Mouse (Mus musculus) midbrain, embryonic 11.5 days (tissue): Measurements from ENCODE around the gene Itpr1. TPM values are rescaled to one million over a fixed set of nuclear protein-coding genes. Genes with fewer than 3 reads are reported as not detected.

Experiments
- ATAC-seq: fragments of 200-750 bp; cut with Nextera tagmentation; 2 replicates; pipeline ENCODE4 v1.8.0; 2017; ENCODE audit warnings: moderate TSS enrichment, moderate library complexity; ENCODE audit not compliant: low FRiP score
- DNase-seq: peaks from one replicate; pipeline ENCODE4 v3.0.0; 2015; ENCODE audit warnings: low spot score; ENCODE audit errors: missing footprints
- H3K27ac ChIP-seq: fragments of 300-500 bp; sonication (generic); 2 replicates; pipeline ENCODE4 v1.5.1; 2014; ENCODE audit warnings: low read depth, low read length
- H3K27me3 ChIP-seq: fragments of 300-500 bp; sonication (generic); 2 replicates; pipeline ENCODE4 v1.6.1; 2014; ENCODE audit warnings: mild to moderate bottlenecking, low read length, moderate library complexity, mixed read lengths; ENCODE audit not compliant: control insufficient read depth, insufficient read depth
- H3K36me3 ChIP-seq: fragments of 300-500 bp; sonication (generic); 2 replicates; pipeline ENCODE4 v1.6.1; 2014; ENCODE audit warnings: mild to moderate bottlenecking, low read length, moderate library complexity, mixed read lengths; ENCODE audit not compliant: control insufficient read depth, insufficient read depth
- H3K4me1 ChIP-seq: fragments of 300-500 bp; sonication (generic); 2 replicates; pipeline ENCODE4 v1.6.1; 2014; ENCODE audit warnings: low read length; ENCODE audit not compliant: control insufficient read depth, insufficient read depth
- H3K4me2 ChIP-seq: fragments of 300-500 bp; sonication (generic); 2 replicates; pipeline ENCODE4 v1.6.1; 2014; ENCODE audit warnings: mild to moderate bottlenecking, moderate library complexity
- H3K4me3 ChIP-seq: fragments of 300-500 bp; sonication (generic); 2 replicates; pipeline ENCODE4 v1.5.1; 2014; ENCODE audit warnings: low read depth, low read length
- H3K9ac ChIP-seq: fragments of 300-500 bp; sonication (generic); 2 replicates; pipeline ENCODE4 v1.6.1; 2014; ENCODE audit warnings: low read length
- H3K9me3 ChIP-seq: fragments of 300-500 bp; sonication (generic); 2 replicates; pipeline ENCODE4 v1.6.1; 2016; ENCODE audit warnings: low read length; ENCODE audit not compliant: control insufficient read depth
- WGBS: fragments of 180-500 bp; shearing (Covaris S2); extraction: QIAGEN DNeasy Blood & Tissue Kit; methylation state at CpG from one replicate; pipeline ENCODE4 v1.1.7; 2014; 5-methylcytosine and 5-hydroxymethylcytosine counted together
- polyA plus RNA-seq: library from polyadenylated mRNA; unstranded; fragments of >200 nt; fragmentation: Nextera tagmentation; extraction: Ambion mirVana; gene quantifications from 2 replicates; pipeline ENCODE4 v1.2.1, GENCODE M21; 2014

The Itpr1 gene
- polyA plus RNA-seq, 1 experiment from 2014 or later: 5.2 TPM

DNA sequence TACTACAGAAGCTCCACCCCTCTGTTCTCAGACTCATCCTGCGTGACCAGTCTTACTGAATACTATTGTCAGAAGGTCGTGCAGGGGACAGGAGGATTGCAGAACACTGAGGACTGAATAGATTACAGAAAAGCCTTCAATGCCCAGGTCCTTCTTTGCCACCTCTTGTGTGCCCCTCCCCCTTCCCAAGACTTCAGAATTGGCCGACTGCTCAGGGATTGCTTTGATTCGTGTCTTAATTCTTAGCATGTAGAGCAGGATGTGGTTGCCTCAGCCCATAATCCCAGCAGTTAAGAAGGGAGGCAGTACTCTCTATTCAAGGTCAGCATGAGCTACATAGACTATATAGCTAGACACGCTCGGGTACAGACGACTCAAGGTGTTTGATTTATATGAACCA, 359.8 kb downstream of the Itpr1 start:
- WGBS: 37% methylated on average over 7 of the region's 7 CpGs
- no peaks in the 10 kb centered on the region for H3K27me3 ChIP-seq
- ATAC-seq: no peak

DNA sequence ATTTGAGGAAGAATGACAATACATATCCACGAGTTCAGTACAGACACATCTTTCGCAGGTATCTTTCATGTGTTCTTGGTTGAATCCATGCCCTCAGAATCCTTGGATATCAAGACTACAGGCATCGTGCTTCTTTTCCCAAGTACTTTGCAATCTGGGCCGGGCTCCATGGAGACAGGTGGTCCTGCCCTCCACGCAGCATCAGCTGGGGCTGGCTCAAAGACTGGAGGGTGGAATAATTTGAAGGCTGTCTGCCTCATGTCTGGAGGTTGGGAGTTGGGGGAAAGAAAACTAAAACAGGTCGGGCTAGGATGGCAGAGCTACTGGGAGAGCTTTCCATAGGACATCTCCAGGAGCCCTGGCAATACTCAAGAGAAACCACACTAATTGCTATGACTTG, 364.2 kb downstream of the Itpr1 start:
- H3K4me3 ChIP-seq: no peak overlapping the region
- ATAC-seq (no peak), DNase-seq (no peak)
- H3K27me3 ChIP-seq: no peaks in the 10 kb centered on the region
- H3K9me3 ChIP-seq: no peaks in the 10 kb centered on the region
- no peaks in the 10 kb centered on the region for H3K36me3 ChIP-seq
- H3K27ac ChIP-seq: no peak overlapping the region
- no peak overlapping the region for H3K4me2 ChIP-seq
- no peak overlapping the region for H3K9ac ChIP-seq
- WGBS: 90% methylated on average over 6 of the region's 6 CpGs
- no peaks in the 10 kb centered on the region for H3K4me1 ChIP-seq

More for the DNA sequence above, 359.8 kb downstream of the Itpr1 start:
- H3K4me3 ChIP-seq: no peak overlapping the region
- no peaks in the 10 kb centered on the region for H3K9me3 ChIP-seq
- no peak overlapping the region for H3K27ac ChIP-seq
- H3K4me2 ChIP-seq: no peak overlapping the region
- DNase-seq: no peak
- no peak overlapping the region for H3K9ac ChIP-seq
- H3K36me3 ChIP-seq: no peaks in the 10 kb centered on the region
- peaks cover 8% of the 10 kb centered on the region; the same call in 1 of the 2 replicates for H3K4me1 ChIP-seq

DNA sequence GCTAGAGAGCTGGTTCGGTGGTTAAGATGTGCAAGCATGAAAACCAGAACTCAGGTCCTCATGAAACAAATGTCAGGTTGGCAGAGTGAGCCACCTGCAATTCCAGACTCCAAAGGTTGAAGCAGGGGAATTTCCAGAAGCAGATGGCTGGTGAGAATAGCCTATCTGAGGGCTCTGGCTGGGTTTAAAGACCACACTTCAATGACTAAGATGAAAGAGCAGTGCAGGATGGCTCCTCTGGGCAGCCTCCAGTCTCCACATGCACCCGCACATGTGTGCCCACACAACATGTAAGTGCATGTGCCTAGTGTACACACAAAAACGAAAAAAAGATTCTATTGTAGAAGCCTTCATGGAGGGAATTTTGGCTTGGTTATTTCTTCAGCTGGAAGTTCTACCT, 375.5 kb downstream of the Itpr1 start:
- Histone ChIP-seq H3K4me3 (no peak overlapping the region), H3K9me3 (no peaks in the 10 kb centered on the region), H3K36me3 (no peaks in the 10 kb centered on the region), H3K27me3 (no peaks in the 10 kb centered on the region), H3K4me1 (no peaks in the 10 kb centered on the region), H3K27ac (no peak overlapping the region), H3K9ac (no peak overlapping the region), H3K4me2 (no peak overlapping the region)
- 96% methylated on average over 3 of the region's 3 CpGs for WGBS
- DNase-seq: no peak
- ATAC-seq: no peak

DNA sequence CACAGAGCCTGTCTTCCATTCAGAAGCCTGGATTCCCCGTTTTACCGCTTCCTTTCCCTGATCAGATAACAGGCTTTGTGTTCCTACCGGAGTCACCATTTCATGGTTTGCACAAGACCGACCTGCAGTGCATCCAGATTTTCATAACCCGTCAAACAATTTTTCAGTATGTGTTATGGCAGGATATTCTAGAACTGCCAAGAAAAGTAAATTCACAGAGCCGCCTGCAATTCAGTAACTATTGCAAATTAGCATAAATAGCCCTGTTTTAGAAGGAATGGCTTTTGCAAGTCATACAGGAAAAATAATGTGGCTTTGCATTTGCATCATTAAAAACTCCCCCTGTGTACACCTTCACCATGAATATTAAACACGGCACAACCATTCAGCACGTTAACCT, 379.3 kb downstream of the Itpr1 start:
- no peak for ATAC-seq
- Histone ChIP-seq H3K9me3 (no peaks in the 10 kb centered on the region), H3K4me3 (no peak overlapping the region), H3K9ac (no peak overlapping the region), H3K27me3 (no peaks in the 10 kb centered on the region), H3K4me2 (no peak overlapping the region), H3K4me1 (no peaks in the 10 kb centered on the region), H3K36me3 (no peaks in the 10 kb centered on the region), H3K27ac (no peak overlapping the region)
- DNase-seq: no peak
- 80% methylated on average over 8 of the region's 8 CpGs for WGBS

DNA sequence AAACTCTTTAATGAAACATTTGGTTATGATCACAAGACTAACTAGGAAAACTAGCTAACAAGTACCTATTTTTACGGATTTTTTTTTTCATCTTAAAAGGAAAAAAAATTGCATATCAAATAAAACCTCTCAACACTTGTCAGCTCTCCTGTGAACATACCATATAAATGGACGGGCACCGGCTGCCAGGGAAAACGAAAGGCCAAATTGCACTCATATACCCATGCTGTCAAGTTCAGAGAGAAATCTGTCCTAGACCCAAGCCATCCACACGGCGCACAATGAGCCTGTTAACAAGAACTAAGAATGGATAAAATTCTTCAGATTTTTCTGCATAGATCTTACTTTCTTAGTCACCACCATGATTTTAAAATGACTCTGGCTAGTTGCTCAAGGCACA, 379.7 kb downstream of the Itpr1 start:
- no peak for ATAC-seq

DNA sequence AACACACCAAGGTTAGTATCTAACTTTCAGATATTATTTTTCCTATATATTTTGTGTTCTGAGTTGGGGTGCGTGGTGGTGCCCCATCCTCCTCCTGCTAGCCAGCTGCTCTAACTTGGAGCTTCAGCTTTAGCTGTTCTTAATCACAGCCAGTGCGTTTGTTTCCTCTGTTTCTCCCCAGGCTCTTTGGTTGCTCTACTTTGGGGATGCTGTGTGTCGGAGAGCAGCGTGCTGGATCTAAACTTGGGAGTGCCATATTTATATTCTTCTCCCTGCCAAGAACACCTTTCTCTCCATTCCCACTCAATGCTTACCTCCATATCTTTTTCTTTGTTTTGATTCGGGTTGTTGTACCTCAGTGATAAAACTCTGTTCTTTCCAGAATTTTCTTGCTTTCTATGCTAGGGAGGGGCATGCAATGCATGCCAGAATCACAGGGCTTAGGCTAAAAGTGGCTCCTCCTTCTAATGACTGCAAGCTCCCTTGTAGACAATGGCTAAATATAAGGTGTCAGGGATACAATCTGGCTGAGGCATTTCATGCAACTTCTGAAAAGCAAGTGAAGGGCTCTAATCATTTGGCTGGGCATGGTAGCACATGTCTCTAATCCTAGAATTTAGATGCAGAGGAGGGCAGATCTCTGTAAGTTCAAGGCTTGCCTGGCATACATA, 381.4 kb downstream of the Itpr1 start:
- no peaks in the 10 kb centered on the region for H3K27me3 ChIP-seq
- DNase-seq: no peak
- H3K4me2 ChIP-seq: no peak overlapping the region
- H3K36me3 ChIP-seq: no peaks in the 10 kb centered on the region
- H3K4me1 ChIP-seq: no peaks in the 10 kb centered on the region
- H3K9me3 ChIP-seq: no peaks in the 10 kb centered on the region
- no peak overlapping the region for H3K4me3 ChIP-seq
- no peak overlapping the region for H3K27ac ChIP-seq
- no peak overlapping the region for H3K9ac ChIP-seq
- no peak for ATAC-seq
- WGBS: 84% methylated on average over 5 of the region's 5 CpGs

More for the DNA sequence above, 379.7 kb downstream of the Itpr1 start:
- no peak overlapping the region for H3K4me3 ChIP-seq
- H3K4me1 ChIP-seq: no peaks in the 10 kb centered on the region
- no peak for DNase-seq
- no peak overlapping the region for H3K27ac ChIP-seq
- no peaks in the 10 kb centered on the region for H3K36me3 ChIP-seq
- no peak overlapping the region for H3K4me2 ChIP-seq
- H3K9me3 ChIP-seq: no peaks in the 10 kb centered on the region
- 88% methylated on average over 6 of the region's 6 CpGs for WGBS
- no peak overlapping the region for H3K9ac ChIP-seq
- H3K27me3 ChIP-seq: no peaks in the 10 kb centered on the region

DNA sequence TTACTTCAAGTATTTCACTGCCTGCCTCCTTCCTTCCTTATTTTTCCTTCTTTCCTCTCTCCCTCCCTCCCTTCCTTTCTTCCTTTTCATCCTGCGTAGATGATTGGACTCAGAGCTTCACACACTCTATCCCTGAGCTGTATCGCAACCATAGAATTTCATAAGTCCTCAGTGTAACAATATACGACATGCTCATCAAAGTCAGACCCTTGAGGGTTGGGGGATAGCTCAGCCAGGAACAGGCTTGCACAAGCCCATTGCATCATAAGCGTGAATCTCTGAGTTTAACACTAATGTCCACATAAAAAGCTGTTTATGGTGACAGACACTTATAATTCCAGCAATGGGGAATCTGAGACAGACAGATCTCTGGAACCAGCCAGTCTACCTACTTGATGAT, 385.8 kb downstream of the Itpr1 start:
- Histone ChIP-seq H3K27me3 (no peaks in the 10 kb centered on the region), H3K4me2 (no peak overlapping the region), H3K36me3 (no peaks in the 10 kb centered on the region), H3K9ac (no peak overlapping the region), H3K4me3 (no peak overlapping the region), H3K9me3 (no peaks in the 10 kb centered on the region), H3K4me1 (no peaks in the 10 kb centered on the region), H3K27ac (no peak overlapping the region)
- 92% methylated on average over 4 of the region's 4 CpGs for WGBS
- no peak for DNase-seq
- ATAC-seq: no peak

DNA sequence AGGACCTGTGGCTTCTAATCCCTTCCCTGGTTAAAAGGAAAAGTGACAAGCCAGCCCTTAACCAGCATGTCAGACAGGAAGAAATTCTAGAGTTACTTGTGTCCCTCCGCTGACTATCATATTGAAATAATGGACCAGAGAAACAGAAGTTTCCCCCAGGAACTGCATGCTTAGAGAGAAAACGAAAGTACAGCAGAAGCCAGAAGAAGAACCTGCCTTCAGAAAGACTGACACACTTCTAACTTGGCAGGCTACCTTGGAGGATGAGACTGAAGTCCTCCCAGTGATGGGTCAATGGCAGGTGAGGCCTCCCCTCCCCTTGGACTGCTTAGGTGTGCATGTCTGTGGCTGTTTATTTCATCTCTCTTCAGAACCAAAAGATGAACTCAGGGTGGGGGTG, 386.4 kb downstream of the Itpr1 start:
- no peak overlapping the region for H3K4me3 ChIP-seq
- no peaks in the 10 kb centered on the region for H3K36me3 ChIP-seq
- no peak for ATAC-seq
- no peak overlapping the region for H3K9ac ChIP-seq
- no peak for DNase-seq
- H3K4me2 ChIP-seq: no peak overlapping the region
- H3K9me3 ChIP-seq: no peaks in the 10 kb centered on the region
- WGBS: 80% methylated on average over 2 of the region's 2 CpGs
- no peak overlapping the region for H3K27ac ChIP-seq
- H3K4me1 ChIP-seq: no peaks in the 10 kb centered on the region
- H3K27me3 ChIP-seq: no peaks in the 10 kb centered on the region
